Mouse (Mus musculus) naive thymus-derived CD4-positive, alpha-beta T cell, adult 5 months (primary cell): ENCODE measurements around the gene Cd209c. TPM values are rescaled to one million over a fixed set of nuclear protein-coding genes. Genes with fewer than 3 reads are reported as not detected.

ENCODE experiments used
- polyA plus RNA-seq: library from polyadenylated mRNA; unstranded; fragments of 100-300 nt; shearing (Covaris generic); gene quantifications from one replicate; pipeline ENCODE4 v1.2.1, GENCODE M21; 2017

The Cd209c gene
- polyA plus RNA-seq, result 1.3 TPM

GRCm38 (mm10) chr8:3954646-3955045 lies at the start of gene Cd209c:
TSS of gene Cd209c (minus strand) at chr8:3954746.

GRCm38 (mm10) chr8:3926744-3927143 lies 27.8 kb downstream of the Cd209c start, which contains the start of gene Cd209b:
TSS of gene Cd209b (minus strand) at chr8:3926844.

Other genes starting within 250 kb of the Cd209c start
- gene Clec4g, start 234.1 kb downstream of the Cd209c start, polyA plus RNA-seq, result not detected
- gene Cd209a, start 205.8 kb downstream of the Cd209c start, polyA plus RNA-seq, result not detected
- gene Cd209e, start 100.4 kb downstream of the Cd209c start, polyA plus RNA-seq, result not detected
- gene Cd209d, start 76.2 kb downstream of the Cd209c start, polyA plus RNA-seq, result not detected
- gene Cd209b, start 27.9 kb downstream of the Cd209c start, polyA plus RNA-seq, result not detected
- not detected for gene Cd209f, start 151.1 kb upstream of the Cd209c start, polyA plus RNA-seq
- gene Cd209g, start 179.4 kb upstream of the Cd209c start, polyA plus RNA-seq, result not detected
- 16.8 TPM for gene Evi5l, start 211.8 kb upstream of the Cd209c start, polyA plus RNA-seq